Mouse (Mus musculus) gastrocnemius, postnatal 10 days (tissue): Measurements from ENCODE around the gene Adora2a. TPM values are rescaled to one million over a fixed set of nuclear protein-coding genes. Genes with fewer than 3 reads are reported as not detected.
"Not testable (repeated sequence)": the region's sequence is repeated elsewhere in the genome, so short reads cannot be mapped to it uniquely, and the experiment has no call there.

ENCODE experiments used
- DNase-seq: peaks from one replicate; pipeline ENCODE4 v3.0.0; 2021; ENCODE audit warnings: mixed read lengths
- long read RNA-seq, 2 experiments: library from polyadenylated mRNA; stranded (forward); transcript quantifications; one replicate each; pipeline ENCODE4 v2.0.0; 2021
- total RNA-seq, 2 experiments: library from RNA; stranded (reverse); gene quantifications; 2 replicates each; pipeline ENCODE4 v1.2.3; 2021

The Adora2a gene
- 1 to 10 TPM; 4.3 to 6.2 TPM for total RNA-seq
- long read RNA-seq, experiment 1, partial matches to known transcripts, result 0 of 6 reads
- long read RNA-seq, experiment 1, other reads (novel, unspliced or antisense), result 4 of 6 reads
- long read RNA-seq, experiment 2, partial matches to known transcripts, result 0 of 1 reads
- long read RNA-seq, experiment 2, other reads (novel, unspliced or antisense), result 0 of 1 reads

DNA sequence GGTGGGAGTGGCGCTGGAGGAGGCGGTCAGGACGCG, at the start of gene Adora2a:
Adora2a (plus strand) TSS at position 6 of the 36 bp plus-strand sequence.
- no peak for DNase-seq

- no peak for DNase-seq
Measured at GRCm38 (mm10) chr10:75273020-75273419, 43.7 kb upstream of the Adora2a start.

- no peak for DNase-seq
Measured at GRCm38 (mm10) chr10:75276427-75277013, 40.2 kb upstream of the Adora2a start.

DNA sequence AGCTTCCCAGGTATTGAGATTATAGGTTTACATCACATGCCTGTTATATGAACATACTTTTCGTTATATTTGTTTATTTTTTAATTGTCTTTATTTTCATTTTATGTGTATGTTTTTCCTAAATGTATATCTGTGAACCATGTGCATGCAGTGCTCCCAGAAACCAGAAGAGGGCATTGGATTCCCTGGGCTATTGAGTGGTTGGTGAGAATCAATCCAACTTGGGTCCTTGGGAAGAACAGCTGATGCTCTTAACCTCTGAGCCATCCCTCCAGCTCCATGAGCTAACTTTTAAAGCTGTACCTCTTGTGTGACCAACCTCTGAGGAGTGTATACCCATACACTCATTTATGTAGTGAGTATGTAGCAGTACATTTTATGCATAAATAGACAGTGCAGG, 39.2 kb upstream of the Adora2a start:
- DNase-seq, result no peak

GRCm38 (mm10) chr10:75282648-75283047, 34.0 kb upstream of the Adora2a start:
- DNase-seq, result no peak

- DNase-seq, result no peak
Measured at GRCm38 (mm10) chr10:75283821-75284220, 32.9 kb upstream of the Adora2a start.

GRCm38 (mm10) chr10:75288579-75288978, 28.1 kb upstream of the Adora2a start:
- DNase-seq, result no peak

DNA sequence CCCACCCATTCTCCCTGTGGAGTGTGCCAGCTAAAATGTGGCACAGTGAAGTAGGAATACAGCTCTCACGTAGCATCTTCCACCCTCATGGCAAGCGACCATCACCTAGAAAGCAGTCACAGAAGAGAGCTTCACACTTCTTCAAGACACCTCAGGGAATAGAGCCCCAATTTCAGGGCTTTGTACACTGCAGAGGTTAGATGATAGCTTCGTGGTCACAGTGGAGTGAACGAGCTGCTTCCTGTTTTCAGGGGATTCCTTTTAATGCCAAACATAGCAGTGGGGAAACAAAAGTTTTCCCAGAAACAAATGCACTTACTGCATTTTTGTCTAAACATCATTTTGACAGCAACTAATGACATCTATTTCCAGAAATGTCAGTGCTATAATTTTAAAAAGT, 27.3 kb upstream of the Adora2a start:
- DNase-seq, result no peak

DNA sequence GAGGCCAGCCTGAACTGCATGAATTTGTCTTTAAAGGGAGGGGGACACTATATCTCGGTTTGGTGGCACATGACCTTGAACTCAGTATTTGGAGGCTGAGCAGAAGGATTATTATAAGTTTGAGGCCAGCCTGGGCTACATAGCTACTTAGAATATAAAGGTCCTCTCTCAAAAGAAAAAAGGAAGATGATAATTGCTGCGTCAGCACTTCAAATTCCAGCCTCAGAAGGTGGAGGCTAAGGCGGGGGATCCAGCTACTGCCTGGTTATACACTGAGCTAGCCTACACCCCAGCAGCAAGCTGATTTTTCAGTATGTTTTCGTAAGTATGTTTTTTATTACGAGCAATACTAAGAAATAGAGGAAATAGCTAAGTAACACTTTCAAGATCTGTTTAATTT, 26.0 kb upstream of the Adora2a start:
- DNase-seq, result no peak

GRCm38 (mm10) chr10:75291338-75291737, 25.3 kb upstream of the Adora2a start:
- DNase-seq, result no peak

DNA sequence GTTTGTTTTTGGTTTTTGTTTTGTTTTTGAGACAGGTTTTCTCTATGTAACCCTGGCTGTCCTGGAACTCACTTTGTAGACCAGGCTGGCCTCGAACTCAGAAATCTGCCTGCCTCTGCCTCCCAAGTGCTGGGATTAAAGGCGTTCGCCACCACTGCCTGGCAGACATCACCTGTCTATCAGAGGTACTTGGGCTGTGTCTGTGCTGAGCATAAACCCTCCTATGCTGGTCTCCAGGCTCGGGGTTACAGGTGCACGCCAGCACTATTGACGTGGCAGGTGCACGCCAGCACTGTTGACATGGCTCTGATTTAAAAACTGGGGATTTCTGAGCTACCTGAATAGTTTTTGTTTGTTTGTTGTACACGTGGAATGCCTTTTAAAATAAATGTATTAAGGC, 24.5 kb upstream of the Adora2a start:
- DNase-seq, result not testable (repeated sequence)

DNA sequence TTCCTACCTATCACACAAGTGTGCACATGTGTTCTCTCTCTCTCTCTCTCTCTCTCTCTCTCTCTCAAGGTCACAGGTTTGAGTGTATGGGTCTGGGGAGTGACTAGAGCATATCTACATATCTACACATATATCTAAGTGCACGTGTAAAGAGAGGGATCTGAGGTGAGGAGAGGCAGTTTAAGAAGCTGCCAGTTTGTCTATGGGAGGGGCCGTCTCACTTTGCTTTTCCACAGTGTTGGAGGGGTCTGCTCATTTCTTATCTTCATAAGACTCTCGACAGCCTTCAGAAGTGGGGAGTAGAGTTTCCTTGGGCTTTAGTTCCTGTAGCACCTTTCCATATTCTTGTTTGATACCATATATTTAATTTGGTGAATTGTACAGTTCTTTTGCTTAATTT, 23.4 kb upstream of the Adora2a start:
- no peak for DNase-seq

DNA sequence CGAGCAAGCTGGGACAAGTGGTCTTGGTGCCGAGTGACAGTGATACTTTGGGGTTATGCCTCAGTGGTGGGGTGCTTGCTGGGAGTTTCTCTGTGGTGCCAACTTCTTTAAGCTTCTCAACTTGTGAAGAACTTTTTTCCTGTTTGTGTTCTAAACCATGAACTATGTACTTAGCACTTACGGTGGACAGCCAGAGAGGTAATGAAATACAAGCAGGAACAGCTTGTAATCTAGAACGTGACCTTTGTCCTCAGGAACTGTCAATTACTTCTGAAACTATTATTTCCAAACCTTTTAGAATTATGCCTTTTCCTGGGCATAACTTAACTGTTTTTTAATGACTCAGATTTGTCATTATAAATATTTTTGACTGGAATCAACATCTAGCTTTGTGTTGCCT, 22.3 kb upstream of the Adora2a start:
- DNase-seq, result no peak

GRCm38 (mm10) chr10:75294926-75295325, 21.8 kb upstream of the Adora2a start:
- no peak for DNase-seq

DNA sequence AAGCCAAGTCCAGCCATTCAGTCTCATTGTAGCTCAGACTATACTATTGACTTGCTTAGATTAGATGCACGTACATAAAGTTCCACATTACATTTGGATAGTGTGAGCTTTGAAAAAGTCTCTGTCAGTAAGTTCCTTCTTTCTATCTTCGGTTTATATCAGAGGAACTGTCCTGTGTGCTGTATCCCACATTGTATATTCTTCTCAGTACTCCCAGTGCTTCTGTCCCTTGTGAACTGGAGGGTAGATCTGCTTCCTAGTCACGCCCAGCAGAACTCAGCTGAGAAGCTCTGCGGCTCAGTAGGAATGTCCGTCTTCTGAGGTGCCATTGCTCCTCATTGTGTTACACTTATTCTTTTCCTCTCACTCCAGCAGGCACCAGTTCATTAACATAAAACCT, 18.1 kb upstream of the Adora2a start:
- no peak for DNase-seq

GRCm38 (mm10) chr10:75299785-75300418, 16.8 kb upstream of the Adora2a start:
- DNase-seq, result peak; percentile 63

- DNase-seq, result no peak
Measured at GRCm38 (mm10) chr10:75301195-75301806, 15.4 kb upstream of the Adora2a start.

DNA sequence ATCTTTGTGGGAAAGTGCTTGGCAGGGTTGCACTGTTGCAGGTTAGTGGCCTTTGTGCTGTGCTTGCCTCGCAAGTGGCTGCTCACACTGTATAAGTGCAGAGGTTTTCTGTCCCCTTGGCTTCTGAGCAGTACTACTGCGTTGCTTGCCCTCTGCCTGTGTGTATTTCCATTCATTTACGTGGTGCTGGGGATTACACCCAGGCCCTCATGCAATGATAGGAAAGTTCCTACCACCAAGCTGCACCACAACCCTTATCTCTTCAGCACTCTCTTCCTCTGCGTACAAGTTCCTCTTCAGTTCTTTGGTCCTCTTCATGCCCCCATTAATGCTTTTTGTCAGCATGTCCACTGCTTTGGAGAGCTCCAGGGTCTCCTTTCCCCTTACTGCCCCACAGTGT, 14.7 kb upstream of the Adora2a start:
- no peak for DNase-seq

GRCm38 (mm10) chr10:75302536-75302935, 14.1 kb upstream of the Adora2a start:
- DNase-seq, result no peak

- no peak for DNase-seq
Measured at GRCm38 (mm10) chr10:75303324-75304048, 13.2 kb upstream of the Adora2a start.

DNA sequence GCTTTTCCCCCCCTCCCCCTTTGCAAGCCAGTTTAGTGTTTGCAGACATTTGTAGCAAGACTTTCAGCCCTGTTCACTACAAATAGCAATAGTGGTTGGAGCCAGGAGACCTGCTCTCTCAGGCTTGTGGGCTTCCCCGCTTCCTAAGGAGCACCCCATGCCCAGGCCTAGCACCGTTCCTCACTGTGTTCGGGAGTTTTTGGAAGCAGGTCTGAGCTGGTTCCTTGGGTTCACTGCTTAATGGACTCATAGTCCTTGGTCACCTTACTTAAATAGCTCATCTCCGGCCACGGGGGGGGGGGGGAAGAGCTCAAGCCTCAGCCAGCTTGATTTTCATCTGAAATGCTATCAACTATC, 12.7 kb upstream of the Adora2a start:
- DNase-seq, result no peak

DNA sequence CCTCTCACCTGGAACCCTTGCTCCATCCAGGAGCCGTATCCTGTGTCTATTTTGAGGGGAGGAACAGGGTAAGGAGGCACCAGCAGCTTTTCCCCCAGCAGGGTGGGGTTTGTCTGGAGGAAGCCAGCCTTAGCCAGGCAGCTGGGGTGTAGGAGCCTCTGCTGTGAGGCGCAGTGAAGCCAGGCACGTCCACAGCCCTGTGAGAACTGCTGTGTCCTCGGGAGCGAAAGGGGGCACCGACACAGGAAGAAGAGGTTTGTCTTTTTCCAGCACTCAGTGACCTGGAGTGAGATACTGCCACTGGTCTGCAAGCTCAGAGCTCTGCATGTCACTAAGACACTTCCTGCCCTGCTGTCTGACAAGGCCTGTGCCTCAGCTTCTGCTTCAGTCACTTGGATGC, 12.3 kb upstream of the Adora2a start:
- DNase-seq, result no peak

DNA sequence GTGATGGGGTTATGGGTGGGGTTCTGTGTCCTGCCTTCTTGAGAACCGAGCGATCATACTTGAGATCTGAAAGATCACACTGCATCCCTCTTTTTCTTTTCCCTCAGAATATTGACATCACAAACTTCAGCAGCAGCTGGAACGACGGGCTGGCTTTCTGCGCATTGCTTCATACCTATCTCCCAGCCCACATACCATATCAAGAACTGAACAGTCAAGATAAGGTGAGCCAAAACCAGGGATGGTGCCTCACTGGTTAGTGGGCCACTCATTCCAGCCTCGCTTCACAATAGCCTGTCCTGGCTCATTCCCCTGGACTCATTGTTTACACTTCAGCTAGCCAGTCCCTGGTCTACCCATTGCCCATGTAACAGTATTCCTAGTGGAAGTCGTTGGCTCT, 9.5 kb upstream of the Adora2a start:
- DNase-seq, result no peak

- DNase-seq, result no peak
Measured at GRCm38 (mm10) chr10:75312361-75312760, 4.3 kb upstream of the Adora2a start.
